Mouse (Mus musculus): Measurements from ENCODE around the gene Lars2.

GRCm38 (mm10) chr9:123385352-123386198 is 18.8 kb downstream of the Lars2 start:
- TF ChIP-seq CTCF (IDR thresholded peaks at IDR 0.05; ENCODE audit: low read depth), result no peak
- TF ChIP-seq EP300 (IDR thresholded peaks at IDR 0.05; ENCODE audit: low read depth), result no peak

Measured in heart, postnatal 0 days (tissue).